ENCODE assay signal across 9 mouse cellular contexts in genomic region chr17:16218623-16219022, GRCm38 (mm10).
DNase-seq lines count a peak whose midpoint lies in the region; ATAC-seq and TF ChIP-seq lines count a peak whose summit lies in the region.
"Had no signal": no experiment of that assay in that cellular context is flagged by ENCODE, and none has a peak within 500 bp of the region (broad histone marks: within the 10 kb centered on the region; RNA-seq: fewer than 3 reads in every experiment).

No protein-coding gene starts in this region.

- ATAC-seq in frontal cortex, adult (ENCODE audit: low TSS enrichment) = no peak

- H3K4me2 ChIP-seq in myocyte (ENCODE audit: low read depth) = no peak overlapping the region

- no peak overlapping the region for H3ac ChIP-seq in myocyte (ENCODE audit: control insufficient read depth, insufficient read length)

- DNase-seq in cerebellum, postnatal 10 days = peak; percentile 8 to 28
- DNase-seq in cerebellum, adult 11-12 months = no peak
- DNase-seq in left cerebral cortex, postnatal 4 days = peak; percentile 50
- DNase-seq in left cerebral cortex, postnatal 14 days (ENCODE audit: low spot score in 2 of 2) = no peak
- DNase-seq in gastrocnemius, postnatal 25 days = peak; percentile 34
- DNase-seq in kidney, postnatal 10 days = no peak
- DNase-seq: kidney, postnatal 36 days had no signal

- no peaks in the 10 kb centered on the region for H3K79me2 ChIP-seq in myocyte (ENCODE audit: control insufficient read depth, insufficient read depth)

- H3K27me3 ChIP-seq in myocyte (ENCODE audit: control insufficient read depth, insufficient read depth, insufficient read length) = no peaks in the 10 kb centered on the region

- intact Hi-C loops in left cerebral cortex, postnatal 4 days (cut with DNase I) = no loop called here
- intact Hi-C loops in left cerebral cortex, postnatal 14 days (cut with DNase I) = no loop called here

- no peak for TF ChIP-seq POLR2A in myocyte (IDR thresholded peaks at IDR 0.05; ENCODE audit: insufficient read length, low read depth)

- H3K4me3 ChIP-seq in myocyte = no peak overlapping the region

- H3K36me3 ChIP-seq in myocyte (ENCODE audit: control insufficient read depth, insufficient read depth) = no peaks in the 10 kb centered on the region

TF ChIP-seq in myocyte, 11 proteins besides CTCF, POLR2A, EP300 and RAD21:
- TF ChIP-seq USF1 (IDR thresholded peaks at IDR 0.05; ENCODE audit: low read depth) = no peak
- no peak for TF ChIP-seq REST (IDR thresholded peaks at IDR 0.05; ENCODE audit: insufficient read depth, insufficient read length)
- 0 out of 2 replicates have a peak, but pooled peaks have one; percentile 31 for TF ChIP-seq CEBPB (IDR thresholded peaks at IDR 0.05; ENCODE audit: insufficient read depth, poor library complexity, severe bottlenecking)
- TF ChIP-seq TCF3 (IDR thresholded peaks at IDR 0.05; ENCODE audit: insufficient read length, low read depth) = peak; percentile 99
- TF ChIP-seq POLR2AphosphoS2 (IDR thresholded peaks at IDR 0.05; ENCODE audit: insufficient read length, low read depth) = no peak
- TF ChIP-seq E2F4 (IDR thresholded peaks at IDR 0.05; ENCODE audit: insufficient read depth) = no peak
- peak; percentile 100 for TF ChIP-seq TCF12 (IDR thresholded peaks at IDR 0.05; ENCODE audit: insufficient read depth, poor library complexity, severe bottlenecking)
- peak; percentile 97 for TF ChIP-seq SRF (IDR thresholded peaks at IDR 0.05; ENCODE audit: control insufficient read depth, insufficient read length, low read depth)
- TF ChIP-seq MYOG (IDR thresholded peaks at IDR 0.05; ENCODE audit: control insufficient read depth in 1 of 3, insufficient read depth in 1 of 3, insufficient read length in 2 of 3, low read depth in 2 of 3) = peak; percentile 99 to 100 (median 99)
- peak; percentile 97 to 100 (median 100) for TF ChIP-seq MYOD1 (IDR thresholded peaks at IDR 0.05; ENCODE audit: control insufficient read depth in 1 of 3, insufficient read length in 2 of 3, low read depth in 2 of 3)
- TF ChIP-seq MAX (IDR thresholded peaks at IDR 0.05; ENCODE audit: low read depth) = no peak

Comparison
In these comparisons a context has a peak if more than half of its experiments do, and no peak if none do; other contexts are left out.
1. DNase-seq: peak in cerebellum, postnatal 10 days (2 of 2), left cerebral cortex, postnatal 4 days (single experiment) and gastrocnemius, postnatal 25 days (single experiment); none in cerebellum, adult 11-12 months (single experiment), left cerebral cortex, postnatal 14 days (0 of 2) and kidney, postnatal 10 days (single experiment).